Mouse (Mus musculus): ENCODE measurements at regions not wholly inside any gene's neighbourhood (a gene's known extent, or its start where the extent isn't known, plus 50 kb on each side); places are given as distances from the start of the nearest gene placed in this dataset.
A peak's percentile ranks its signal among the peaks of the same experiment; 100 is the strongest.

DNA sequence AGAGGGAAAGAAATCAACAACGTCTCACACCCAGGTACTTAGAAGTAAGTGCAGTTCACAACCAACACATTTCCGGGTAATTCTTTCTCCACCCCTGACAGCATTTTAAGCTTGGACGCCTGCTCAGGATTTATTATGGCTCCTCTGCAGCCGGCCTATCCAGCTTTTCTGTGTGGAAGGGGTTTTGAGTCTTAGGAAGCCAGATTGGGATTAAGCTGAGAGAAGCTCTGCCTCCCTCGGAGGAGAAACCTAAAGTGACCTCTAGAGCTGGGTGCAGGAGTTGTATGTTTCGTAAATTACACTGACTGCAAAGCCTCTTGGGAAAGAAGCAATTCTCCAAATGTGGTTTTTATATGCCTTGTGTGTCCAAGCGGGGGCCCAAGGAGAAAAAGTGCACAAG, 96.6 kb upstream of the Aldh1a3 start:
- TF ChIP-seq EP300 (optimal IDR thresholded peaks at IDR 0.05) (peak; percentile 32), CTCF (IDR thresholded peaks at IDR 0.05; ENCODE audit: low read depth) (no peak)

Data from stomach, postnatal 0 days (tissue).